Mouse (Mus musculus) kidney, postnatal 36 days (tissue): ENCODE measurements around the gene Prkn.
A peak's percentile ranks its signal among the peaks of the same experiment; 100 is the strongest.

Experiments
- DNase-seq, 2 experiments: peaks; one replicate each; pipeline ENCODE4 v3.0.0; 2021 to 2022; ENCODE audit warnings: mixed read lengths in 2 of 2

Prkn gene

DNA sequence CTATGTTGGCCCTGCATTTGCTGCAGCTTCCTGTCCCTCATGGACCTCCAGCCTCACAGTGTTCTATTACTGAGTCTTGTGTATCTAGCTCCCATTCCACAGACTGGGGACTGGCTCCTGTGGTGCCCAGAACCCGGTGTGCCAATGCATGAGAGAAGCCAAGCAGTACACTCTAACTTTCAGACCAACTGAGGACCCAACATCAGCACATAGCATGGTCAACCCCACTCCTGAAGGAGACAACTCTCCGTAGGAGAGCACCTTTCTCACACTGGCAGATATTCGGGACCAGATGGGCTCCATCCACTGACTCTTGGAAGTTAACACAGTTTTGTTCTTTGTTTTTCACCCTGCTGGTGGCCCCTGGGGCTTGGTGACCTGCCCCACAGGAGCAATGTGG lies 1026.0 kb downstream of the Prkn start:
- DNase-seq: no peak

DNA sequence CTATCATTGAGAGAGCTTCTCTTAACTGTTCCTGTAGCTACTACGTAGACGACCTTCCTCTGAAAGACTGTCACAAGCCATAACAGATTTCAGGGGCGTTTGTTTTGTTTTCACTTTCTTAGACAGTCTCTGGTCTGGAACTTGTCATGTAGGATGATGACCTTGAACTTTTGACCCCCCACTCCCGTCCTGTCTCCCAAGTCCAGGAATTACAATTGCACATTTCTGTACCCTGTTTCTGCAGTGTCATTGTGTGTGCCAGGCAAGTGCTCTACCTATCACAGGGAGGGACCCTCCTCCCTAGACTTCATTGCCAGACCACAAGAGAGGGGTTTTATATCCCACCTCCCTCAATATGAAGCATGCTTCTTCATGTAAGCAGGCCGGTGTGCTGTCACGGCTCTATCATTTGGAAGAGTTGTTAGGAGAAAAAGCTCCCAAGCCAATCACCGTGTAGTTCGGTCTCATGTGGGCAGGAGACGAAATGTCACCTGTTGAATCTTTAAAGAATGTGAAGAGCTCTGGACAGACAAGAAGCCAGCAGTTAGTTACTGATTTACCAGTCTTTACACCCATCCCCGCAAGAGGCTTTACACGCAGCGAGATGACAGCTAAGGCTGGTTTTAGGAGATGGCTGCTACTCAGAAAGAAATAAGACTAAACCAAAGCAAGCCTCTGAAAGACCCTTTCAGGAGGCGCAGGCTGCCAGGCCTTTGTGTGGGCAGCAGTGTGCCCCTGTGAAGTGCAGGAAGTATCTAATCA lies 1027.3 kb downstream of the Prkn start:
- DNase-seq: peak in 1 of 2 experiments; percentile 16

GRCm38 (mm10) chr17:11870546-11870945 lies 1030.4 kb downstream of the Prkn start:
- no peak for DNase-seq

- no peak for DNase-seq
These were observed 1036.1 kb downstream of the Prkn start for GRCm38 (mm10) chr17:11876240-11876639.

GRCm38 (mm10) chr17:11881110-11881820 lies 1041.1 kb downstream of the Prkn start:
- no peak for DNase-seq

DNA sequence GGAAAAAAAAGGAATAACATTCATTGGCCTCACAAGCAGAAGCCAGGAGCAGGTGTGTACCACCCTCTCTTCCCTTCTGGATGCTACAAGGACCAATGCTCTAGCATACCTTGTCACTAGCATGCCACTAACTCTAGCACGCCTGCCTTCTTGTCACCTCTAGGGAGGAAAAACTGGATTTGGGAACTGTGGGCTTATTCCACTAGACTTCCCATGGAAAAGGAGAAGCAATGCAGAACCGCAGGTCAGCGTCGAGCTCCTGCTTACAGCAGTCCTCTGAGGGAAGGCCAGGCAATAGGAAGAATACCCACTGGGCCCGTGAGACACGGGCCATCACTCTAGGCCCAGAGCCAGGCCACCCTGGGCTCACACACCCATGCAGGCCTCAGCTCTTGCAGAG lies 1045.4 kb downstream of the Prkn start:
- no peak for DNase-seq

GRCm38 (mm10) chr17:11886963-11887362 lies 1046.8 kb downstream of the Prkn start:
- no peak for DNase-seq

DNA sequence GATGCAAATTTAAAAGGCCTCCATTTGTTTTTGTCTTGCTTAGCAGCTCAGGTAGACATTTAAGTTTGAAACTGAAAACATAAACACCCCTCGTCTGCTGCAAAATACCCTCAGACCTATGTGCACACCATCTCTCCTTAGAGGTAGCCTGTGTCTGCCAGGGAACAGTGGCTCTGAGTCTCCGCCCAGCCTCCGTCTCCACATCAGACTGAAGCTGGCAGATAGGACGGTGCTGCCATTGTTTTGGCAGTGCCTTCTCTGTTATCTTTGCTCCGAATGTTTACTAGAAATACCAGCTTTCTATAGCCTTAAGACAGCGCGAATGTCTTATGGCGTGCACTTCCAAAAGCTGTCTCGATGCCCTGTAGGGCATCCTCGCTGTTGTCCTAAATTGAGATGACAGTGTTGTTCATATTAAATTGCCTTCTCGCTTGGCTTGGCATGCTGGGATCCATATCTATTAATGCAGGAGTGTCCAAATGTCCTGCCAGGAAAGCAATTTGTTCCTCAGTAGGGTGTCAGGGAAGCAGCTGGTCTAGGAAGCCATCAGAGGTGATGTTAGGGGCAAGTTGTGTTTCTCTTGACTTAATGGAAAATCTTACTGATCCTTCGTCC lies 1047.5 kb downstream of the Prkn start:
- DNase-seq: no peak

DNA sequence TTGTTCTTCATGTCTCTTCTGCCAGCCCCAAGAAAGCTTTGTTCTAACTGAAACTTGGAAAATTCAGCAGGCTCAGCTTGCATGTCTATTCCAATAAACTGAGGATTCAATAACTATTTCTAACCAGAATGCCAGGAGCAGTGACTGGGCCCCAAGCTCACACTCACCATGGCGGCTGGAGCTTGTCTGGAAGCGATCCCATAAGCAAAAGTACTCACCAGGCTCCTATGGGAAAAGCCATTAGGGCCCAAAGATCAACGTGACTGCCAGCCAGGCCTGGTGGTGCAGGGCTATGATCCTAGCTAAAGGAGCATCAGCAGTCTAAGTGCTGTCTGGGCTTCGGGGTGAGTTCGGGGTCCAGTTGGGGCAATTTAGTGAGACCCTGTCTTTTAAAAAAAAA lies 1048.6 kb downstream of the Prkn start:
- no peak for DNase-seq

- DNase-seq: no peak
These were observed 1060.1 kb downstream of the Prkn start for GRCm38 (mm10) chr17:11900300-11900699.

- DNase-seq: no peak
These were observed 1061.5 kb downstream of the Prkn start for GRCm38 (mm10) chr17:11901731-11902130.

DNA sequence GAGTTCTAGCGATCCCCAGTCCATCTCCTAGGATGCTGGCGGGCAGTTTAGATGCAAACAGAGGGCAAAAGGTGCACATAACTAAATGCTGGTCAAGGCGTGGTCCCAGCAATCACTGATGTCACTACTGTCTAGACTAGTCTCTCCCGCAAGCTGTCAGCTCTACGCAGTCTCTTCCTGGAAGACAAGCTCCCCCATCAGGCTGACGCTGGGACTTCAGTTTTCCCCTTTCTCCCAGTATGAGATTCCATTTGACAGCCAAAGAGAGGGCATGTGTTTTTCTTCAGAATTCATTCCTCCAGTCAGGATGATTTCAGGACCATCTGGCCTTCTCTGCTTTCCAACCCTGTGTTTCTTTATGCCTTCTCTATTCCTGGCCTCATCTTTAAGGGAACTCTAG lies 1062.8 kb downstream of the Prkn start:
- DNase-seq: peak in 1 of 2 experiments; percentile 23

- no peak for DNase-seq
These were observed 1070.6 kb downstream of the Prkn start for GRCm38 (mm10) chr17:11910668-11911398.

DNA sequence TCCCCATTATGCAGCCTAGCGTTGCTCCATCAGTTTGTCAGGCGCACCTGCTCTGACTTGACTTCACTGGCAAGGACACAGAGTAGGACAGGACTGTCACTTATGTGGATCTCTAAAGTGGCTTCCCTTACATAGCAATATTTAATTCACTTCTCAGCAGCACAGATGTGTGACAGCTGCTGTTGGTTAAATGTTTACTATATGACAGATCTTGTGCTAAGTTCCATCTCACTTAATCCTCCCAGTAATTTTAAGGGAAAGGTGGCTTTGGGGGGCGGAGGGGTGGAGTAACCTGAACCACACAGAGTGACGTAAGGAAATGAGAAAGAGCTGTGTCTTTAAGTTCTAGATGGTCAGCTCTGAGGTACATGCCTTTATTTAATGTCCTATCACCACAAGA lies 1072.0 kb downstream of the Prkn start:
- no peak for DNase-seq

- peak in 1 of 2 experiments; percentile 31 for DNase-seq
These were observed 1072.7 kb downstream of the Prkn start for GRCm38 (mm10) chr17:11912872-11913365.

DNA sequence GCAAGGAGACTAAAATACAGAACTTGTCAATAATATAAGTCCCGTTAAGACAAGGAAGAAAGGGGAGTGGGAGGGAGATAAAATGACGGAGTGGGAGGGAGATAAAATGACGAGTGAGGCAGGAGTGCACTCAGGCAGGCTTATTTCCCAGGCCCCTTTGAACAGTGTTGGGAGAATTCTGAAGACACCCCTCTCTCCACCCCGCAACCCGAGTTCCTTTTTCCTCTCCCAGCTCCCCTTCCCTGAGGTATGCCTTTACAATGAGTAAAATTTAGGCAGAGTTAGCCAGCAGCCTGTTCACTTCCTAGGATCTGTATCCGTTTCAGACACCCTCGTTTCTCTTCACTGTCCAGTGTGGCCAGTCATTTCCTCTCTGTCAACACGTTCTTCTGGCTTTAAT lies 1073.4 kb downstream of the Prkn start:
- DNase-seq: no peak

- DNase-seq: no peak
These were observed 1074.3 kb downstream of the Prkn start for GRCm38 (mm10) chr17:11914451-11914850.

DNA sequence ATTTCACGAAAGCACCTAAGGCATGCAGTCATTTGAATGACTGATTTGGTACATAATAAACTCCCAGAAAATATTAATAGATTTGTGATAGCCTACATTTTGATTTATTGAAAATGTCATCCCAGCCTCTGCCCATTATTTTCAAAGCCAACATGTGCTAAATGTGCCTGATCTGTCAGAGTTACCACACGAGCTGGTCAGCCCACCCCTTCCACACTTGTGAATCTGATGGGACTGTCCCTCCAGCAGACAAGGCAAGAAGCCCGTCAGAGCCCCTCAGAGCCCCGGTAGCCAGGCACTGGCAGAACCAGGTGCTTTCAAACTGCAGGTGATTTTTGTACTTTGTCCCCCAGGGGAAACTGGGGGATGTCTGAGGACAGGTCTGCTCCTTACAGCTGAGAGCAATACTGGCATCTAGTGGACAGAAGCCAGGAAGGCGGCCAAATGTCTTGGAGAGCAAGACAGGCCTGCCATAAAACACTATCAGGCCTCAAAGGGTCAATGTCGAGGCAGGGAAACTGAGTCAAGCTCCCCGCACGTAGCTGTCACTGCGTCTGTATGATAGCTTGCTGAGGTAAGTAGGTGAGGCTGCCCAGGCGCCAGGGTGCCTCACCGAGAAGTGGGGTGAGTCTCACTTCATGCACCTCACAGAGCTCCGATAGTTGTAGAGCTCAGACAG lies 1078.1 kb downstream of the Prkn start:
- peak; percentile 49 to 74 for DNase-seq

- no peak for DNase-seq
These were observed 1079.4 kb downstream of the Prkn start for GRCm38 (mm10) chr17:11919581-11919980.

DNA sequence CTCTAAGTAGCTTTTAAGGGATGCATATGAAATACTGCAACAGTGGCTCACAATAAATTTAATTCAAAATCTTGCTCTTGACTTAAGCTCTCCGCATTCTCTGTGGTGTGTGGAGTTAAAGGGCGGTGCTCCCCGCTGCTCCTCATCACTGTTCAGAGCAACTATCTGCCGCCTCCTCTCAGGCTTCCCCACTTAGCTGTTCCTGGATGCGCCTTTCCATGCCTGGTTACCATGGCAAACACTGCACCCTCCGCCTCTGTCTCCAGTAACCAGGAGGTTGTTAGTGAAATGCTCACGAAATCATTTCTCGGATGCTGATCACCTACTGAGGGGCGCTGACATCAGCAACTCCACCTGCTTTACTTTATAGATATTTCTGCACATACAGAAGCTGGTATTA lies 1080.8 kb downstream of the Prkn start:
- DNase-seq: no peak

- DNase-seq: no peak
These were observed 1083.8 kb downstream of the Prkn start for GRCm38 (mm10) chr17:11923989-11924388.

DNA sequence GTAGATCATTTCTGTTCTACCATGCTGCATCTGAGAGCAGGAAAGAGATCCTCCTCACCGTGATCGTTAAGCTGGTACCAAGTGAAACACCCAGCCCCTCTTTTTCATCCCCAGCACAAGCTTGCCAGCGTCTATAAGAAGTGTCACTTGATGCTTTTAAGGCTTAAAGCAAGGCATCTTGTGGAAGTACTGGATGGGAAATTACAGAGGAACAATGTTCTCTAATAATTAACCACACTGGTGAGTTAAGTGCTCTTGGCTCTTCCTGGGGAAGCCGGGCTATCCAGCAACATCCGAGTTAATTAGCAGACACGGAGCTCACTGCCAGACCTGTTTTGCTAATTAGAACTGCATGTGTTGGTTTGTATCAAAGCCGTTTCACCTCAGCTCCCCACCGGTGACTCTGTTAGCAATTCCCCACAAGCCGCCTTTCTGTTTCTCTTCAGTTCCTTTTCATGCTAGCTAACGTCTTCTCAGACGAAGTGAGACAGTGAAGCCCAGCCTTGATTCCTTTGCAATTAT lies 1086.7 kb downstream of the Prkn start:
- DNase-seq: peak; percentile 68 to 82
